ENCODE assay signal across 22 mouse cellular contexts in the genomic region with DNA sequence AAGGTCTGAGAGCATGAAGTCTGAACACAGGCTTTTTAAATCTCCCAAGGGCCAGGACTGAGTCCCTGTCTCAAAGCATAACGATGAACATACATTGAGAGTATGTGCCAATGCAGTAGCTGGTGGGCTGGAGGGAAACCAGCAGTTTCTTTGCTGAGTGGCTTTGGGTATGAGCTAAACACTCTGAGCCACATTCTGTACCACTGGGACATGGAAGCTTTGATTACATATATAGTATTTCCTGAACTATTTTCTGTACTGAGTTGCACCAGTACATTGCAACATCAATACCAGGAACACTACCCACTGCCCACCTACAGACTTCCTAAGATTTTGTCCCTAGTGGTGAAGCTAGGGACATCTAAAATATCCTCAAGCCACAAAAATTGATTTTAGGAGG.
DNase-seq lines count a peak whose midpoint lies in the region; ATAC-seq and TF ChIP-seq lines count a peak whose summit lies in the region.
"Had no signal": no experiment of that assay in that cellular context is flagged by ENCODE, and none has a peak within 500 bp of the region (broad histone marks: within the 10 kb centered on the region; RNA-seq: fewer than 3 reads in every experiment).

No protein-coding gene starts in this region.

- intact Hi-C loops in left cerebral cortex, adult 2 months (cut with DNase I) = loop anchor here (2.0 to 5.0 kb wide), 3 partner anchors 78 to 197 kb away; no protein-coding TSS in a partner anchor
- intact Hi-C loops in left cerebral cortex, postnatal 14 days (cut with DNase I) = no loop called here

- peak overlapping the region; percentile 16; the same call in 1 of the 2 replicates for H3K27ac ChIP-seq in left cerebral cortex, adult 2 months
- H3K27ac ChIP-seq: embryonic facial prominence, embryonic 12.5 days; forebrain, embryonic 12.5 days; forebrain, embryonic 15.5 days; gastrocnemius, adult 2 months; hindbrain, embryonic 15.5 days had no signal

- TF ChIP-seq CTCF in left cerebral cortex, adult 2 months (IDR thresholded peaks at IDR 0.05) = peak; percentile 35

- H3K4me3 ChIP-seq in left cerebral cortex, adult 2 months = no peak overlapping the region
- H3K4me3 ChIP-seq: embryonic facial prominence, embryonic 12.5 days; erythroblast, embryonic 14.5 days; forebrain, embryonic 12.5 days; forebrain, embryonic 15.5 days; gastrocnemius, adult 2 months; hindbrain, embryonic 12.5 days; hindbrain, embryonic 15.5 days had no signal

- no peak for DNase-seq in frontal cortex, postnatal 10 days (ENCODE audit: low spot score in 2 of 2)
- DNase-seq in left cerebral cortex, adult 2 months (ENCODE audit: extremely low spot score in 1 of 2, low spot score in 2 of 2) = no peak
- DNase-seq in left cerebral cortex, postnatal 14 days (ENCODE audit: low spot score in 2 of 2) = no peak
- DNase-seq in 416B (ENCODE audit: low read depth) = peak; percentile 11
- DNase-seq in telencephalon, adult 2 months (ENCODE audit: low read depth, low spot score) = peak; percentile 15
- no peak for DNase-seq in urinary bladder, adult 18-20 months (ENCODE audit: low spot score in 2 of 2)
- DNase-seq: adrenal gland, adult 8-10 months; adrenal gland, postnatal 25 days; cerebellum, adult 18-20 months; cerebellum, adult 9-10 months; cerebellum, postnatal 14 days; gastrocnemius, adult 2 months; gastrocnemius, postnatal 14 days; heart, adult 11 months had no signal

- ATAC-seq in frontal cortex, adult (ENCODE audit: low TSS enrichment) = peak; percentile 82
- ATAC-seq: CD4-positive, CD25-positive, alpha-beta regulatory T cell, adult 4 months; forebrain, embryonic 15.5 days had no signal

Comparison
In these comparisons a context has a peak if more than half of its experiments do, and no peak if none do; other contexts are left out.
1. DNase-seq: peak in 416B (single experiment) and telencephalon, adult 2 months (single experiment); none in frontal cortex, postnatal 10 days (0 of 2), left cerebral cortex, adult 2 months (0 of 2), left cerebral cortex, postnatal 14 days (0 of 2) and urinary bladder, adult 18-20 months (0 of 2).